Mouse (Mus musculus): ENCODE results near the gene 4931406C07Rik.
"Not testable (repeated sequence)": the region's sequence is repeated elsewhere in the genome, so short reads cannot be mapped to it uniquely, and the experiment has no call there.

4931406C07Rik gene

GRCm38 (mm10) chr9:15306398-15307119 lies at the start of gene 4931406C07Rik:
Gene 4931406C07Rik, minus strand, starts transcription at chr9:15306448.
- DNase-seq (ENCODE audit: low read depth): peak; percentile 40

DNA sequence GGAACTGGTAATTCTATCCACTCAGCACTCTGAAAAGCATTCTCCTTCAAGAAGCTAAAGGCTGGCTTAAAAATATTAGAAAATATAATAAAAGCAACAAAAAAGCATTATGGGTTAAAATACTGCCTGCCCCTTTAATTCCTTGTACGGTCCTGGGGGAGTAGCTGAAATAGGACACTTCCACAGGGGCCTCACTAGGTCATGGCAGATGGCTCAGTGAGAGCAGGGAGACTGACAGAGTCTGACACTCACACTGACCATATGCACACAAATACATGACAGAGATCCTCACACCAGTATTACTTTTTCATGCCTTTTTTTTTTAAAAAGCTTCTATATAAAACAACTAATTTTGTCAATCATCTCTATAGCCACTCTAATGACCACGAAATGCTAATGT lies 43.7 kb upstream of the 4931406C07Rik start:
- no peak for DNase-seq (ENCODE audit: low read depth)

GRCm38 (mm10) chr9:15337776-15338175 lies 31.5 kb upstream of the 4931406C07Rik start:
- DNase-seq (ENCODE audit: low read depth): no peak

GRCm38 (mm10) chr9:15318170-15318742 lies 12.0 kb upstream of the 4931406C07Rik start:
- DNase-seq (ENCODE audit: low read depth): no peak

- no peak for DNase-seq (ENCODE audit: low read depth)
Measured at GRCm38 (mm10) chr9:15317223-15318169, 11.2 kb upstream of the 4931406C07Rik start.

DNA sequence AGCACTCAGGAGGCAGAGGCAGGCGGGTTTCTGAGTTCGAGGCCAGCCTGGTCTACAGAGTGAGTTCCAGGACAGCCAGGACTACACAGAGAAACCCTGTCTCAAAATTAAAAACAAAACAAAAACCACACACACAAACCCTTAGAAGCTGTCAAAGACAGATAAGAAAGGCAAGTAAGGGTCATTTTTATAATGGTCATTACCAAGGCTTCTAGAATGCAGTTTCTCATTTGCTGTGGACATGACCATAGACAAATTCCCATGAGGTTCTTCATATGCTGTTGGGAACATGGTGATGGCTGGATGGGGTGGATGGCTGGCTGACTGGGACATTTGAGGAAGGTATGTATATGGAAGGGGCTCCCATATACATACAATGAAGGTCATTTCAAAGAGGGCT lies 10.0 kb upstream of the 4931406C07Rik start:
- DNase-seq (ENCODE audit: low read depth): not testable (repeated sequence)

DNA sequence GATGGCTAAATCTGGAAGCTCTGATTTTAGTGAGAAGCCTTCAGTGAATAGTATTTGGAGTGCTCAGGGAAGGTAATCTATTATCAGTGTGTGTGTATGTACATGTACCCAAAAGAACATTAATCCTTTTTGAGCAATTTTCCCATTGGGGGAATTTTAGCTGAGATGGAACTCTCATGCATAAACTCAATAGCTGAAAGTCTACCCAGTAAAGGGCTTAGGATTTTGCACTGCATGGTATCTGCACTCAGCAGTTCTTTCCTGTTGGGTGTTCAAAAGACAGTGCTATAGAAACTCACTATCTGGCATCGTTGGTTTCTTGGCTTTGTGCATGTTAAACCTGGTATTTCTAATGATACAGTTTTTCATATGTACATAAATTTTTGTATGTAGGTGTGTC lies 8.4 kb upstream of the 4931406C07Rik start:
- no peak for DNase-seq (ENCODE audit: low read depth)

DNA sequence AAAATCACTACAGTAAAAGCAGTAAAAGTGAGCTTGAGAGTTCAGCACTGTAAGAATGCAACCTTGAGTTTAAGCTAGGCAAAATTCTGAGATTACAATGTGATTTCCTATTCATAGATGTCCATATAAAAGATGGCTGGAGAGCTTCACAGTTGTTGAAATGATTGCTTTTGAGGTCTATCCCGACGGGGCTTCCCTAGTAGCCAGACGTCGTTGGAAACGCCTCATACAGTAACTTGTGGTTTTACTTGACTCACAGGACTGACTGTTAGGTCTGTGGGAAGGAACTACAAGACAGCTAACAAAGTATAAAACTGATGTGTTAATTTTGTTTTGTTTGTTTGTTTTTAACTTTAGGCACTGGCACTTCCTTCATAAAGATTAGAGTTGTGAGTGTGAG lies 7.4 kb upstream of the 4931406C07Rik start:
- no peak for DNase-seq (ENCODE audit: low read depth)

- no peak for DNase-seq (ENCODE audit: low read depth)
Measured at GRCm38 (mm10) chr9:15312054-15312735, 5.9 kb upstream of the 4931406C07Rik start.

DNA sequence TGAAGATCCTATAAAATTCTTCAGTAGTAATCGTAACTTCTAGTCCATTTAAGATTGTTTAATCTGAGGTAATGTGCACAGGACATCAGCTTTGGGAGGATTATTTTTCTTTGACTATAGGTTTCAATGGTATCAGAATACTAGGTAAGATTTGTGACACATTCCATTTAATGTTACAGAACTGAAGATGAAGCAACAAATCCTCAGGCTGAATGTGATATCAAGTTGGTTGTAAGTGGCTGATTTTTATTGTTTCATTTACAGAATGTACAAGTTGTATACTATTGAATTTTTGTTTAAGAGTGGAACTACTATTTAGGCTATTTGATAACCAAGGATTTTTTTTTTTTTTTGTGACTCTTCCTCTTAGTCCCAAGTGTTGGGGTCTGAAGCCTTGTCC lies 3.9 kb upstream of the 4931406C07Rik start:
- DNase-seq (ENCODE audit: low read depth): no peak

DNA sequence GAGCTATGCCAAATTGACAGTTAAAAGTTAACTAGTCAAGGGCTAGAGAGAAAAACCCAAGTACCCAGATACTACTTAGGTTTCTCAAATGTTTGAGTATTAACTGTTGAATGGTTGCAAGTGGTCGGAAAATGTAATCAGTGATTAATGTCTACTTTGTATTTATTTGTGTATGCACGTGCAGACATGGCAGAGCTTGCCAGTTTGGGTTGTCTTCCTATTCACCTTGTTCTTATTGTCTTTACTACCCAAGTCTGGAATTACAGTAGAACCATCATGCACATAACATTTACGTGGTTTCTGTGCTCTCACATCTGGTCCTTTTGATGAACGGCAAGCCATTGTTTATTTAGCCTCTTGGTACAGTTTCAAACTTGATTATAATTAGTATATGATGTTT lies 3.2 kb upstream of the 4931406C07Rik start:
- no peak for DNase-seq (ENCODE audit: low read depth)

DNA sequence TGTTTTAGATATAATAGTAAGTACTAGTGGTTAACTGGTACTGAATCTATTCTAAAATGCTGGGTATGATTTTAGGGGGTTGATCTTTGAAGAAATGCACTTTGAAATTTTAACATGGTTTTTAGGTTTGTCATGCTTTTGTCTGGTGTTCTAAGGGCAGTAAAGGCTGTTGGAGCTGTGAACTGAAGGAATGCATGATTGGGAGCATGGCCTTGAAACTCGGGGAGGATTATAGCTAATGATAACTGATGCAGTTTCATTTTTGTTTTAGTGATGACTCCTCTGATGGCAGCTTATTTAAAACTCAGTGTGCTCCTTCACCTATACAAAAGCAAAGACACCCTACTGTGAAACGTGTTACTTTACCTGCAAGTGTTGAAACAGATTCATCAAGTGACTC lies 2.0 kb upstream of the 4931406C07Rik start:
- DNase-seq (ENCODE audit: low read depth): no peak

GRCm38 (mm10) chr9:15307257-15307656 lies 1.0 kb upstream of the 4931406C07Rik start:
- DNase-seq (ENCODE audit: low read depth): peak; percentile 26

GRCm38 (mm10) chr9:15305503-15306397 lies 498 bp downstream of the 4931406C07Rik start, which contains the start of gene Taf1d:
Gene Taf1d, plus strand, starts transcription at chr9:15306214.
- DNase-seq (ENCODE audit: low read depth): peak; percentile 98

DNA sequence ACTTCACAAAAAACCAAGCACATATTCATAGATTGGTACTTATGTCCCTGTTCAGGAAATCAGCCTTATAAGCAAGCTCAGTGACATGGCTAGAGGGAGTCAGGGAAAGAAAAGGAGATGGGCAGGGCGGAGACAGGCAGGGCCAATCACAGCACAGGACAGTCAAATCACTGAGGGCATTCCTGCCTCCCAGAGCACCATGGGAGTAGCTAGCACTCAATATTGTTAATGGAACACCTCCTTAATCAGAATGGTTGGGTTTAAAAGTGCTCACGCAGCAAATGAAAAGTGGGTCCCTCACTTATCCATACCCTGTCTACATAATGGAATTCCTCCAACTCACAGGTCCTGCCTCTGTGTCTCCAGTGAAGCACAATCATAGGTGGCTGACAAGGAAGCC lies 3.4 kb downstream of the 4931406C07Rik start:
- no peak for DNase-seq (ENCODE audit: low read depth)

- DNase-seq (ENCODE audit: low read depth): not testable (repeated sequence)
Measured at GRCm38 (mm10) chr9:15302006-15302405, 4.2 kb downstream of the 4931406C07Rik start.

DNA sequence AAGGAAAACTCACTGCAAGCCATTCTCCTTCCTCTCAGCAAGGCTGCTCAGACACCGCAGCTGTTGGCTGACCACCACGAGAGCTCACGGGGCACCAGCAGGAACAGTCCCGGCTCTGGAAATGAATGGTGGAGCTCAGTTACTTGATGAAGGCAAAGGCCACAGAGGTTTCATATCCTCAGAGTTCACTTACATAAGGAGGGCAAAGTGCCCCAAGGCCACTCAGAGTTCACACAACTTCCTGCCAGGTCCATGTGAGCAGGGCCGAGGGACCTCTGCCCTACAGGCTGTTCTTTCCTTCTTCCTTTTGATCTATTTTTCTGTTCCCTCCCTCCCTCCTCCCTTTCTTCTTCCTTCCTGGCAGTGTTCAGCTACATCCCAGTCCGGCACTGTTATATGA lies 4.8 kb downstream of the 4931406C07Rik start:
- DNase-seq (ENCODE audit: low read depth): no peak

GRCm38 (mm10) chr9:15300056-15300455 lies 6.2 kb downstream of the 4931406C07Rik start:
- no peak for DNase-seq (ENCODE audit: low read depth)

DNA sequence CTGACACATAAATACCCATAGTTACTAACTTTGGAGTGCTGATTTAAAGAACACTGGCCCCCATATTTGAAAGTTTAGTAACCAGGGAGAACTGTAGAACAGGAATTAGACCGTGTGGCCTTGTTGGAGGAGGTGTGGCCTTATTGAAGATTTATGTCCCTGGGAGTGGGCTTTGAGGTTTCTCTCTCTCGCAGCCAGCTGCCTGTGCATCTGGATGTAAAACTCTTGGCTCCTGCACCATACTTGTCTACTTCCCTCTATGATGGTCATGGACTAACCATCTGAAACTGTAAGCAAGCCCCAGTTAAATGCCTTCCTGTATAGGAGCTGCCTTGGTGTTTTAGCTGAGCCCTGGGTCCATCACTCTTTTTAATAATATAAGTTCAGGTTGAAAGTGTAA lies 7.8 kb downstream of the 4931406C07Rik start:
- DNase-seq (ENCODE audit: low read depth): no peak

GRCm38 (mm10) chr9:15297112-15297511 lies 9.1 kb downstream of the 4931406C07Rik start:
- DNase-seq (ENCODE audit: low read depth): no peak

DNA sequence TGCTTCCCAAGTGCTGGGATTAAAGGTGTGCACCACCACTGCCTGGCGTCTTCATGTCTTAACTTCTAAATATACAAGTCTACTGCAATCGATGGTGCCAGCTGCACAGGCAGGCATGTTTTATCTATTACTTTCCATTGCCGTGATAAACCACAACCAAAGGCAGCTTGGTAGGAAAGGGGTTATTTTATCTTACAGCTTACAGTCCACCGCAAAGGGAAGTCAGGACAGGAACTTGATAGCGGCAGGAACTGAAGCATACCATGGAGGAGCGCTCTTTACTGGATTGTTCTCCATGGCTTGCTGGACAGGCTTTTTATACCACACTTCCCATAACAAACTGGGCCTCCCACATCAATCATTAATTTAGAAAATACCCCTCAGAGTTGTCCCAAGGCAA lies 17.0 kb downstream of the 4931406C07Rik start:
- DNase-seq (ENCODE audit: low read depth): no peak

All from naive thymus-derived CD4-positive, alpha-beta T cell, adult 2 months (primary cell).